Mouse (Mus musculus) kidney, postnatal 36 days (tissue): ENCODE results near the gene Zfp74.
"Not testable (repeated sequence)": the region's sequence is repeated elsewhere in the genome, so short reads cannot be mapped to it uniquely, and the experiment has no call there.

Experiments used
- DNase-seq, 2 experiments: peaks; one replicate each; pipeline ENCODE4 v3.0.0; 2021 to 2022; ENCODE audit warnings: mixed read lengths in 2 of 2

Gene Zfp74

DNA sequence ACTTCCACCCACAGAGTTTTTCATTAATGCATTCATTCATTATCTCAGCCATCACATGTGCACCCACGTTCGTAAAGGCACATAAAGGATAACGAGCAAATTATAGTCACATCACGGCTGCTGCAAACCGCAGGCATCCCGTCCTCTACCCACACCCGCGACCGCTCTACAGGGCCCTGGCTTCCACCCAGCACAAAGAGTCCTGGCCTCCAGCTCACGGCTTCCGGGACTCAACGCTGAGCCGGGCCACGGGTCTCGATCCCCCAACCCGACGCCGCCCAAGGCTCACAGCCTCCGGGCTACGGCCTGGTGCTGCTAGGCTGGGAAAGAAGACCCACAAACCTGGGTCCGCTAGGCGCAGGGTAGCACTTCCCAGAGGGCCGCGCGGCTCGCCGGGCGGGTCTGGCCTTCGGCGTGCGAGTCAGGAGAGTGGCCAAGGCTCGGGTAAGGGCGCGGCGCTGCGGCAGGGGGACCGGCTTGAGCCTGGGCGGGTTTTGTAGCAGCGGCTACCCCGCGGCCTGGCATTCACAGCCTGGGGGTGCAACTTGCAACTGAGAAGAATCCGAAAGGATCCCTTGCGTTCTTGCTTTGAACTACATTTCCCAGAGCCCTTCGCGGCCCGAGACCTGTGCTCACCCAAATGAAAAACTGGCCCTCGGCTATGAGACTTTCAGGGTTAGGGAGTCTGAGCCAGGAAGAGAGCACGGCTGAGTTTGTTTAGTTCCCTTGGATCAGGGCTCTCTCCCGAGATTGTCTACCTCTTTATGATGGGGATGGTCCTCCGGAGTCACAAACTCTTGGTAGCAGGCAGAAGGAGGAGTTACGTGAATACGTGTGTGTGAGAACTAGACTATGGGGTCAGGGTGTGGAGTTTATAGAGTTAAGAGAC lies at the start of gene Zfp74:
TSS of gene Zfp74 (minus strand) at position 577 of the 889 bp plus-strand sequence.
- DNase-seq: peak; percentile 86 to 88

DNA sequence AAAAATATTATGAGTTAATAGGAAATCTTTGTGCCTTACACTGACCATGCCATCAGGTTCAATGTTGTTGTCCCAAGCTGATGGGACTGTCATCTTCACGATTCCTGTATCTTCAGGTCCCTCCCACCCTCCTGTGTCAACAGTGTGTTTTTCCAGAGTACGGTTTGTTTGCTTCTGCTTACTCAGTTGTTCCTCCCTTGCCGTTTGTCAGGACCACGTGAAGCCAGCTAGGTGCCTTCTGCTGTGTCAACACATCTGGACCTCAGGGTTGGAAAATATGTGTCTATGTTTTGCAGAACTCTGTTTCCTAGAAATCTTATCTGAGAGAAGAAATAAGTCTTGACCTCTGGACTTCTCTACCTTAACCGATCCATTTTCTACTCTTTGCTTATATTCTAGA lies 46.7 kb upstream of the Zfp74 start:
- DNase-seq: no peak

DNA sequence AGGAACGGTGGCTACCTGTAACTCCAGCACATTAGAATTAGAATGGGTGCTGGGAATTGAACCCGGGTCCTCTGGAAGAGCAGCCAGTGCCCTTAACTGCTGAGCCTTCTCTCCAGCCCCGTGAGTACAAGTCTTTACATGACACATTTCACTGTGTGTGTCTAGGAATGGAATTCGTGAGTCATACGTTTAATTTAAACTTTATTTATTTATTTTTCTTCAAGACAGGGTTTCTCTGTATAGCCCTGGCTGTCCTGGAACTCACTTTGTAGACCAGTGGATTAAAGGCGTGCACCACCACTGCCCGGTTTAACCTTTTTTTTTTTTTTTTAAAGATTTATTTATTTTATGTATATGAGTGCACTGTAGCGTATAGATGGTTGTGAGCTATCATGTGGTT lies 41.2 kb upstream of the Zfp74 start:
- DNase-seq: no peak

DNA sequence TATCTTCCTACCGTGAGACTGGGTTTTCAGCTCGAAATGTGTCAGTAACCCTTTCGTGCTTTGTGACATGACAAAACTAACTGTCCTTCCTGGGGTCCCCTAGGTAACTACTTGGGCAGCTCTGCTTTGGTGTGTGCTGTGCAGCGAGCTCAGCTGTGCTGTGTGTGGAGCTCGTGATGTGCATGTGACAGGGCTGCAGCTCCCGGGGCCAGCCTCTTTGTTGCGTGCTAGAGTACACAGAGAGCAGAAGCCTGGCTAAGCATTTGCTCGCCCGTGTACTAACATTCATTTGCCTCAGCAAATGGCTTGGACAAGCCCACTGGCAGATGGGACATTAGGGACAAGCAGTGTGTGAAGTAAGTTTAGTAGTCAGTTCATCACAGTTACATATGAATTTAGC lies 39.5 kb upstream of the Zfp74 start:
- peak in 1 of 2 experiments; percentile 45 for DNase-seq

DNA sequence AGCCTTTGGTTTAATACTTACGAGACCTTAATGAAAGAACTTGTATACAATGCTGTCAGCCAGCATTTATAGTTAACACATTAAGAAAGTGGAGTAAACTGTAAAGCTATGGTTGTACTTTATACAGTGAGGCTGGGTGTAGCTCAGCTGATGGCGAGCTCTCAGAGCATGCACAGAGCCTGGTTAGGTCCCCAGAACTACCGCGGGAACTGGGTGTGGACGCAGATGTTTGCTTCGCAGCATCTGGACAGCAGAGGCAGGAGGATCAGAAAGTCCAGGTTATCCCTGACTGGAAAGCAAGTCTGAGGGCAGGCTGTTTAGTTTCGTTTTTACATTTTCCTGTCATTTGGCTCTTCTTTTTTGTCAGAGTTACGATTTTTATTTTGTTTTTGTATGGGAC lies 38.8 kb upstream of the Zfp74 start:
- no peak for DNase-seq

DNA sequence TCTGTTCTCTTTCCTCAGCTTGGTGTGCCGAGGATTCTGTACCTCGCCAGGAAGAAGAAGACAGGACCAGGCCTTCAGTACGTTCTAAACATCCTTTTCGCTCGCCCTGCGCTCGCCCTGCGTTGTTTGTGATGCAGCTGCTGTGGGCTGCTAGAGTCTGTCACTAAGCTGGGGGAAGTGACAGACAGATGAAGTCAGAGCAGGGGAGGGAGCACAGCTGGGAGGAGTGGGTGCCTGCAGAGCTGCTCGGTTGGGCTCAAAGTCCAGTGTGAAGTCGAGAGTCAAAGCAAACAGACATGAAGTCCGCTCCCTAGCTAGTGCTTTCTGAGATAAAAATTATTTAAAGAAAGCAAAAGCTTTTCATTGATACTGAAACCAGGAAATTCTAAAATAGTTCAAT lies 35.1 kb upstream of the Zfp74 start:
- DNase-seq: peak; percentile 64 to 71

DNA sequence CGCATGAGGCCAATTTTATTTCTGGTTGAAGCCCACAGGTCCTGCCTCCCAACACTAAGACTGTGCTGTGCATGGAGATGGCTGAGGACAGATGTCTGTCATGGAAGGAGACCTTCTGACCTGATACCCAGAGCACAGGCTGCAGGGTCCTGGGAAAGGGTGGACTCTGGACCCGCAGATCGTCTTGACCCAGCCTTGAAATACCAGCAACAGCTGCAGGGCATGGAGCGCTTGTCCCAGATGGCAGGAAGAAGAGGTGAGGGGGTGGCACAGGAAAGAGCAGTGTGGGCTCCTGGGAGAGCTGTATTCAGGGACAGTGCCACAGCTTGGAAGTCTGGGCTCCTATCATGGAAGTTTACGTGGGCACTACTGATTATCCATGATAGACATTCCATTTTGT lies 33.7 kb upstream of the Zfp74 start:
- peak in 1 of 2 experiments; percentile 18 for DNase-seq

DNA sequence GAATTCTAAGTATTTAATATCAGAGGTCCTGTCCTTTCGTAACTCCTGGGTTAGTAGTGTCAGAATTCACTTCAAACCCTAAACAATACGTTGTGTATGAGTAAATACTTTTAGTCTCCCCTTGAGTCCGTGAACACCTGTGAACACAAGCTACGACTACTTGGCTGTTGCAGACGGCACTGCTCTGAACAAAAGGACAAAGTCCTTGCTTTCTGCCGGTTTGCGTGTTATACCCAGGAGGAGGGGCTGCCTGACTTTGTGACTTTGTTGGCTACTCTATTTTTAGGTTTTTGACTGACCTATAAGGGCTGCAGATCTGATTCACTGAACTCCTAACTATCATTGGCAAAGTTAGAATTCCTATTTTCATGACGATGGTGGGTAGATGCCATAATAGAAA lies 32.2 kb upstream of the Zfp74 start:
- peak; percentile 53 to 71 for DNase-seq

DNA sequence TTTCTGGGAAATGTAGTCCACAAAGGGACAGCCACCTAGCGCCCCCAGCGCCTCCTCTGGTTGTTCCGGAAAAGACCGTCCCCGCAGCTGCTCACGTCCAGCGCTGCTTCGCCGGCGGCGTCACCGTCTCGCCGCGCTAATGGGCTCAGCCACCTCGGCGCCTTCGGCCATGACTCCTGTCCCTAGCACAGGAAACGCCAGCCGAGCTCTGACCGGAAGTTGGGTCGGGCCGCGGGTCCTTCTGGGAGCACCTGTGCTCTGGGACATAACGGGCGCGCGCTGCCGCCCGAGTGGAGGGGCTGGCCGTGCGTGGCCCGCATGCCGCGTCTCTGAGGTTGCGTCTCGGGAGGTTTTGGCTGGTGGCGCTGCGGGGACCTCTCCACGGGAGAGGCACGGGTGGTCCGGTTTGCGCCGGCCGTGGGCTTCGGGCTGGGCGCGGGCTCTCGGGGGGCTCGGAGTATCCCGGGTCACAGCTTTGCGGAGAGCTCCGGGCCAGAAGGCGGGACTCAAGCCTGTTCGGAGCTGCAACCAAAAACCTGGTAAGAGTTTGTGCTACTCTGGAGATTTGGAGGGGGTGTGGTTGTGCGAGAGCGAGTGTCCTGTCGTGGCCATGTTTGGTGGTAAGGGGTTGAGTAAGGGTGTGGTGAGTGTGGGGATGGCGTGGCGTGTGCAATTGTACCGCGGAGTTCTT lies 29.9 kb upstream of the Zfp74 start, which contains the start of gene Zfp568:
TSS of gene Zfp568 (plus strand) at position 266 of the 691 bp plus-strand sequence.
- peak; percentile 96 to 97 for DNase-seq

DNA sequence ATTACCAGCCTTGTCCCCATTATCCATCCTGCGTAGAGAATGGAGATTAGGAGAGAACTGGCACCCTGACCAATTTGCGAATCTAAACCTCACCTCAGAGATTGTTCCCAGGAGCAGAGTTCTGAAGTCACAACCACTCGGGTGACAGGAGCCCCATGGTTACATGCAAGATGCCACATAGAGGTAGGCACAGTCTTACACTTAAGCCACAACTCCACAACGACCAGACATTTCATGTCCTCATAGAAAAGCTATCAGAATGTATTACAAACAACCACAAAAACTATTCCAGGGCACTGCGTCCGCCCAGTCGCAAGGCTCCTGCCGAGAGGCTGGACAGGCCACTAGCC lies 29.4 kb upstream of the Zfp74 start:
- no peak for DNase-seq

DNA sequence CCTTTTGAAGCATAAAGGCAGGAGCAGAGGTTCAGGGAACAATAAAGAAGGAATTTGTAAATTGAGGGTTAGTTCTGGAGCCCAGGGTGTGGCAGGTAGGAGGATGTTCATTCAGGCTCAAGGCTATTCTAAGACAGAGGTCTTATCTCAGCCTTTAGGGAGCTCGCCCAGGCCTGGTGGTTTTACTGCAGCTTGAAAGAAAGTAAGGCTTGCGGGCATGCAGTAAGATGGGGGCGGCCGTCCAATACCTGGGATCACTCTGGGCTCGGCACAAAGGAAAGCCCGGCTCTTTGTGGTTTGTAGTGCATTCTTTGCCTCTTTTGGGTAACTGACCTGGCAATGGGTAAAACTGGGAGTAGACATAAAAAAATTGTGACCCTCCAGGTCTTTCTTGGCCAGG lies 29.0 kb upstream of the Zfp74 start:
- DNase-seq: peak in 1 of 2 experiments; percentile 19

DNA sequence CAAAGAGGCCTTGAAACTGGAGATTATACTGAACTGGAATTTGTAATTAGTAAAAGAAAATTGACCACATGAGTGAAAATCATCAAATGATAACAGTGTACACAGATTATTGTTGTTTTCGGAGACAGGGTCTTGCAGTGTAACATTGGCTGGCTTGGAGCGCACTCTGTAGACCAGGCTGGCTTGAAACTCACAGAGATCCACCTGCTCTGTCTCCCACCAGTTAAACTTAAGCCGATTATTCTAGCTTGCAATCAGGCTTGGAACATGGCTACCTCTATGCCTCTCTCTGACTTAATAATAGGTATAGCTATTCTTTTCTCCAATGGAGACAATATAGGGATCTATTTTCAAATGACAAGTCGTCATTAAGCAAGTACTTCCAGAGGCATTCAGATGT lies 28.5 kb upstream of the Zfp74 start:
- DNase-seq: no peak

DNA sequence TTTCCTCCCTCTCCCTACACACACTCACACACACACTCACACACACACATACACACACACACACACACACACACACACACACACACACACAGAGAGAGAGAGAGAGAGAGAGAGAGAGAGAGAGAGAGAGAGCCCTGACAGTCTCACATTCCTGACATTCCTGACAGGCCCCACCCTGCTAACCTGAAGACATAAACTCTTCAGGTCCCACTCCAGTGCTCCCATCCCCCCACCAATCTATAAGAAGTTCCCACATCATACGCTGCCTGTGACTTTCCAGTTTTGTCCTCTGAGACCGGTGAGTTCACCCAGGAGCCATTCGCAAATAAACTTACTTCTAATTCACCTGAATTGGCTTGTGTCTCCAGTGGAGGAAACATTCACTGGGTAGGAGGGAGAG lies 28.0 kb upstream of the Zfp74 start:
- no peak for DNase-seq

DNA sequence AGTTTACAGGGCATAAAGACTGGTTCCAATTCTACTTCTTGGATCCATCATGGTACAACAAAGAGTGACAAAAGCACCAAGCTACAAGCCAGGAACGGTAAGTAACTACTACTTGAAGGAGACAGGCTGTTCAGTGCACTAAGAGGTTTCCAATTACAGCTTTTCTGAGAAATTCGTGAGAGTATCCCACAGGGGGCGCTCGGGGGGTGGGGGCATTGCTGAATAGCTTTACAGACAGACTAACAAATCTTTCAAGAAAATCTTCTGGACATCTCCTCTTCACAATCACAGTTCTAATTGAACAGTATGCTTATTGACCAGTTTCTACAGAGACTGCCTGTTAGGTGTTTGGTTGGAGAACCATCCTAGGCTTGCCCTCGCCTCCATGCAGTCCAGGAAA lies 27.6 kb upstream of the Zfp74 start:
- peak in 1 of 2 experiments; percentile 44 for DNase-seq

DNA sequence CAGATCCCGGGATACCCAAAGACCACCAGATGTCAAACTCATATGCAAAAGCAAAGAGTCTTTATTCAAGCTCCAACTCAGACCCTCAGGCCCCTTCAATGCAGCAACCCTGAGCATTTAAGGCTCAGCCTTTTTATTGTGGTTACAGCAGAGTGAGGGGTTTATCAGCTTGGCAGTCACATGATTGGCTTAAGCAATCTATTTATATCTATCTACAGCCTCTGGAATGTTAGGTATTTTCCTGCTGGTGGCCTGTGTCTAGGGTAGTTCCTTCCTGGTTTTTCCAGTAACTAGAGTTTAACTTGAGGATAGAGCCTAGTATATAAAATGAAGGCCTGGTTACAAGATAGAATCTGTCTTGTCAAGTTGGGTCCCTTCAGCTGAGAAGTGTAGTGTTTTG lies 26.9 kb upstream of the Zfp74 start:
- DNase-seq: no peak

DNA sequence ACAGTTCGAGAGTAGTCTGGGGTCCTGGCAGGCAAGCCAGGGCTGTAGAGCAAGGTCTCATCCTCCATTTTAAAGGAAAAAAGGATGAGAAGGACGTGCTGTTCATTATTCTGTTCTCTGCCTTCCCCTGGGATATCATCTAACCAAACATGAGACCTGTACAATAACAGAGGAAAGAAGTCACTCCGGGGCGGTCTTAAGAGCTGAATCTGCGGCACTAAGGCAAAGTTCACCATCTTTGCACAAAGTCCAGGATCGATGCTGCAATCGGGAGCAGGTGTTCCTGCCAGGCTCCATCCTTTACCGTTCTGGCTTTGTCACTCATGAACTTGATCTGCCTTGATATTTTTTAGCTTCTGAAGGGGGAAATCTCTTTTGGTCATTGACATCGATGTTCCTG lies 16.8 kb upstream of the Zfp74 start:
- DNase-seq: no peak

DNA sequence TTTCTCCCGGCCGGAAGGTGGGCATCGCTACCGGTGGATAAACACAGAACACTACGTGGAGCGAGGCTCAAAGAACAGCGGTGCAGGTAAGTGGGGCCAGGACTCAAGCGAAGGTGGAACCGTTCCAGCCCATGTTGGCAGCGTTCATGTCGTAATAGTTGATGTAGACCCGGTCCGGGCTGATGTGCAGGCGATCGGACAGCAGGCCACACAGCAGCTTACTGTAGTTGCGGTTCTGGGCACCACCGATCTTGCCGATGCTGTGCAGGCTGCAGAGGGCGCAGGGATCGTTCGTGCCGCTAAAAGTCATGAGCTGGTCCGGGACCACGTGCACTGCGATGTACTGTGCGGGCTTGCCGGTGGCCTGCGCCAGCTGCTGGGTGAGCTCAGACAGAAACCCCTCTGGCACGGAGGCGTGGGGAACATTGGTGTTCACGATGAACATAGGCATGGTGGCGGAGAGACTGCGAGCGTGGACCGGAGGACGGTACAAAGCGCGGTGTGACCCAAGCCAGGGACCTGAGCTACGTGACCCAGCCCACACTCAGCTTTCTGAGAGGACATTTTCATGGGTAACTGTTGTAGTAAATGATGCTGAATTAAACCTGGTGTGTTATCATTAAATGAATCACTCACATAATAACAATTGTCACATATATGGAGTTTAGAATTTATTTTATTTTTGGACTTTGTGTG lies 11.4 kb upstream of the Zfp74 start:
- DNase-seq: not testable (repeated sequence)

DNA sequence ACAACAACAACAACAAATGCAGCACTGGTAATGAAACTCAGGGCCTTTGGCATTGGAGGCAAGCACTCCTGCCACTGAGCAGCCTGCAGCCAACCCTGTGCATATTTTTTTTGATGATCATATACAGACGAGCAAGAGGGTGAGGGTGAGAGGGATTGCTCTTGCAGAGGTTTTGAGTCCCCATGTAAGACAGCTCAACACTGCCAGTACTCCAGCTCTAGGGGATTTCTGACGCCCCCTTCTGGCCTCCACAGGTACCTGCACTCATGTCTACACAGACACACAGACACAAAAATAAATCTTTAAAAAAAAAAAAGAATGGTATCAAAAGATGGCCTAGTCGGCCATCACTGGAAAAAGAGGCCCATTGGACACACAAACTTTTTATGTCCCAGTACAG lies 5.1 kb upstream of the Zfp74 start:
- DNase-seq: no peak

DNA sequence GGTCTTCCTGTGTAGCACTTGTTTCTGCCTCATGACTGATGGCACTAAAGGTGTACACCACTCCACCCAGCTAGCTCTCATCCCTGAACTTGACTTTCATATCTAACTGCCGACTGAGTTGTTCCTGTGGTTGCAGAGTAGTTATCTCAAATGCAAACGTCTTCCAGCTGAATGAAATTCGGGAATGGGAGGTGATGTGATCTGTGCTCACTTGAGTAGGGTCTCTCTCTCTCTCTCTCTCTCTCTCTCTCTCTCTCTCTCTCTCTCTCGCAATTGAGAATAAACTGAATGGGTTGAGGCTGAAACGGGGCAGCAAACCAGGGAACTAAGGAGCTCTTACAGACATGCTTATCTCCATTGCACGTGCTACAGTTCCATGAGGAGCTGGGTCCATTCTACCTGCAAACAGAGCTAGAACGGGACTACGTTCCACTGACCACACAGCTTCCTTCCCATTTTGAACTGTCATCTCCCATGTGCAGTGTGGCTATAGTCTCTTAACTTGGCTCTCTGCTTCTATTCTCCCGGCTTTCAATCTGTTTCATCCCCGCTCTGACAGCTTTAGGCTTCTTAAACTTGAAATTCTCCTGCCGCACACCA lies 4.3 kb upstream of the Zfp74 start:
- no peak for DNase-seq

DNA sequence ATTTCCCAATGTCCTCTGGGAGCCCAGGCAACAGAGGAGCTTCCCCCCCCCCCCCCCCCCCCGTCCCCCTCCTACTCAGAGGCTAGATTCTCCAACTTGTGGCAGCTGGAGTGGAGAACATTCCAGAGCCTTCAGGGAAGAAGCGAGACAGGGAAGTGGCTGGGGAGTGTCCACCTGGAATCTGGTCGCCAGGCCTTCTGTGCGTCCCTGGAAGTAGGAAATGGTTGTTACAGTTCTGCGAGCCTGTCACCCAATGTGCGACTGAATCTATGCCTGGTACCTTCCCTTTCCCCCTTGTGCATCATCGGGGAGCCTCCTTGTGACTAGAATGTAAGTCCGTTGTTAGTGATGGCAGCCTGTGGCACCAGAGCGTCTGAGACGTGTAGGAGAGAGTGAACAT lies 2.4 kb upstream of the Zfp74 start:
- DNase-seq: peak in 1 of 2 experiments; percentile 16

DNA sequence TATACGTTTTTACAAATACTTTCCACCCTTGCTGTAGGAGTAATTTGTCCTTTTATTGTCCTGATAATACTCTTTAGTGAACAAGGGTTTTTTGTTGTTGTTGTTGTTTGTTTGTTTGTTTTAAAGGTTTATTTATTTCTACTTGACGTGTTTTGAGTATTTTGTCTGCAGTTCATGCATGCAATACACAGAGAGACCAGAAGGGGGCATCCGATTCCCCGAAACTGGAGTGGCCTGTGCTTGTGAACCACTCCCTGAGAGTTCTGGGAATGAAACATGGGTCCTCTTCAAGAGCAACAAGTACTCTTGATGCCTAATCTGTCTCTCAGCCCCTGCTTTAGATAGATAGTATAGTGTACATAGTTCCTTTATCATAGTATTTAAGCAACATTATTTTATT lies 842 bp upstream of the Zfp74 start:
- DNase-seq: peak; percentile 54 to 76

DNA sequence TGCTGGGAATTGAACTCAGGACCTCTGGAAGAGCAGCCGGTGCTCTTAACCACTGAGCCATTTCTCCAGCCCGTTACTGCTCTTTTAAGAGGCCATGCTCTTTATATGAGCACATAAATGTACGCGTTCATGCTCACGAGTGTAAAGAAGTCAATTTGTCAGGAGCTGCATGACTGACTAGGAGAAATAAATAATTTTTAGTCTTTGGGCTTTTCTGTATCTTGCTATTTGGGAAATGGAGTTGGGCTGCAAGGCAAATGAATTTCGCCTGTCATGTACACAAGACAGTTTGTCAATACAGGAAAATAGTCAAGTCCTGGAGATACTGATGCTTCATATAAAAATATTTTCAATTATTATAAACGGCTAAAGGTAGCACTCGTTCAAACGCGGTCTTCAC lies 803 bp downstream of the Zfp74 start:
- DNase-seq: no peak

DNA sequence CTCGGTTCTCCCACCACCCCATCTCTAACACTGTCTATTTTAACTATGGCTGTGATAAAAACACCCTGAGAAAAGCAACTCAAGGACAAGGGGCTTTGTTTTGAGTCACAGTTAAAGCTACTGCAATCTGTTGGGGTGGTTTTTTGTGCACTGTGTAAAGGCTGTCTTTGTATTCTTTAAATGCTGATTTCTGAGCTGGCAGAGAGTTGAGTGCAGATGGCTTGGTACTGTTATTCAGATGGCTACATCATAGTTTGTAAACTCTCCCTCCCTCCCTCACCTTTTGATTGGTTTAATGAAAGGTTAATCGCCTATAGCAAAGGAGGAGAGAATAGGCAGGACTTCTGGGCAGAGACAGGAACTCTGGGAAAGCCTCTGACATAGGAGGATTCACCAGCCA lies 9.7 kb downstream of the Zfp74 start:
- DNase-seq: no peak
